Mouse (Mus musculus): Measurements from ENCODE around the gene Jazf1. TPM values are rescaled to one million over a fixed set of nuclear protein-coding genes. Genes with fewer than 3 reads are reported as not detected.

Gene Jazf1
- polyA plus RNA-seq, 1 experiment = not detected

GRCm38 (mm10) chr6:52779546-52779945 is 288.9 kb downstream of the Jazf1 start:
- TF ChIP-seq GATA1 (IDR thresholded peaks at IDR 0.05; ENCODE audit: borderline replicate concordance, low read length) (no peak), FLI1 (IDR thresholded peaks at IDR 0.05; ENCODE audit: low read length) (no peak)
- no peak overlapping the region for H3K4me3 ChIP-seq (replicated peaks)
- H3K27me3 ChIP-seq (replicated peaks) = peaks cover 2% of the 10 kb centered on the region
- H3K36me3 ChIP-seq (replicated peaks; ENCODE audit: low read length) = peaks cover 8% of the 10 kb centered on the region
- peaks cover 10% of the 10 kb centered on the region for H3K9me3 ChIP-seq
- H3K4me1 ChIP-seq = peaks cover 48% of the 10 kb centered on the region

- Histone ChIP-seq H3K36me3 (replicated peaks; ENCODE audit: low read length) (no peaks in the 10 kb centered on the region), H3K27me3 (replicated peaks) (peaks cover 2% of the 10 kb centered on the region), H3K4me3 (replicated peaks) (no peak overlapping the region), H3K9me3 (no peaks in the 10 kb centered on the region), H3K4me1 (peaks cover 58% of the 10 kb centered on the region)
- TF ChIP-seq GATA1 (IDR thresholded peaks at IDR 0.05; ENCODE audit: borderline replicate concordance, low read length) (no peak), FLI1 (IDR thresholded peaks at IDR 0.05; ENCODE audit: low read length) (no peak)
These were observed 289.9 kb downstream of the Jazf1 start for GRCm38 (mm10) chr6:52778523-52778922.

- TF ChIP-seq FLI1 (IDR thresholded peaks at IDR 0.05; ENCODE audit: low read length) (no peak), GATA1 (IDR thresholded peaks at IDR 0.05; ENCODE audit: borderline replicate concordance, low read length) (no peak)
- Histone ChIP-seq H3K36me3 (replicated peaks; ENCODE audit: low read length) (peaks cover 4% of the 10 kb centered on the region), H3K4me3 (replicated peaks) (no peak overlapping the region), H3K4me1 (peaks cover 72% of the 10 kb centered on the region), H3K27me3 (replicated peaks) (peaks cover 2% of the 10 kb centered on the region), H3K9me3 (no peaks in the 10 kb centered on the region)
These were observed 291.4 kb downstream of the Jazf1 start for GRCm38 (mm10) chr6:52777034-52777433.

GRCm38 (mm10) chr6:52775956-52776355 is 292.5 kb downstream of the Jazf1 start:
- Histone ChIP-seq H3K4me1 (peaks cover 77% of the 10 kb centered on the region), H3K36me3 (replicated peaks; ENCODE audit: low read length) (peaks cover 13% of the 10 kb centered on the region), H3K9me3 (no peaks in the 10 kb centered on the region), H3K27me3 (replicated peaks) (peaks cover 2% of the 10 kb centered on the region), H3K4me3 (replicated peaks) (no peak overlapping the region)
- no peak for TF ChIP-seq GATA1 (IDR thresholded peaks at IDR 0.05; ENCODE audit: borderline replicate concordance, low read length)
- no peak for TF ChIP-seq FLI1 (IDR thresholded peaks at IDR 0.05; ENCODE audit: low read length)

GRCm38 (mm10) chr6:52775350-52775749 is 293.1 kb downstream of the Jazf1 start:
- Histone ChIP-seq H3K4me1 (peaks cover 75% of the 10 kb centered on the region), H3K4me3 (replicated peaks) (no peak overlapping the region), H3K27me3 (replicated peaks) (peaks cover 2% of the 10 kb centered on the region), H3K9me3 (no peaks in the 10 kb centered on the region), H3K36me3 (replicated peaks; ENCODE audit: low read length) (peaks cover 19% of the 10 kb centered on the region)
- TF ChIP-seq FLI1 (IDR thresholded peaks at IDR 0.05; ENCODE audit: low read length) = no peak

GRCm38 (mm10) chr6:52773132-52773531 is 295.3 kb downstream of the Jazf1 start:
- no peak for TF ChIP-seq GATA1 (IDR thresholded peaks at IDR 0.05; ENCODE audit: borderline replicate concordance, low read length)
- no peak for TF ChIP-seq FLI1 (IDR thresholded peaks at IDR 0.05; ENCODE audit: low read length)
- Histone ChIP-seq H3K27me3 (replicated peaks) (no peaks in the 10 kb centered on the region), H3K4me1 (peaks cover 61% of the 10 kb centered on the region), H3K9me3 (no peaks in the 10 kb centered on the region), H3K36me3 (replicated peaks; ENCODE audit: low read length) (peaks cover 41% of the 10 kb centered on the region), H3K4me3 (replicated peaks) (no peak overlapping the region)

- TF ChIP-seq GATA1 (IDR thresholded peaks at IDR 0.05; ENCODE audit: borderline replicate concordance, low read length) = no peak
- no peak for TF ChIP-seq FLI1 (IDR thresholded peaks at IDR 0.05; ENCODE audit: low read length)
- no peak overlapping the region for H3K4me3 ChIP-seq (replicated peaks)
- H3K4me1 ChIP-seq = peaks cover 47% of the 10 kb centered on the region
- H3K36me3 ChIP-seq (replicated peaks; ENCODE audit: low read length) = peaks cover 65% of the 10 kb centered on the region
- H3K9me3 ChIP-seq = no peaks in the 10 kb centered on the region
- H3K27me3 ChIP-seq (replicated peaks) = no peaks in the 10 kb centered on the region
These were observed 297.6 kb downstream of the Jazf1 start for GRCm38 (mm10) chr6:52770789-52771188.

GRCm38 (mm10) chr6:52765206-52765605 is 303.2 kb downstream of the Jazf1 start:
- H3K4me3 ChIP-seq (replicated peaks) = no peak overlapping the region
- peaks cover 98% of the 10 kb centered on the region for H3K36me3 ChIP-seq (replicated peaks; ENCODE audit: low read length)
- no peaks in the 10 kb centered on the region for H3K27me3 ChIP-seq (replicated peaks)
- H3K4me1 ChIP-seq = peaks cover 36% of the 10 kb centered on the region
- TF ChIP-seq GATA1 (IDR thresholded peaks at IDR 0.05; ENCODE audit: borderline replicate concordance, low read length) (no peak), FLI1 (IDR thresholded peaks at IDR 0.05; ENCODE audit: low read length) (no peak)
- H3K9me3 ChIP-seq = no peaks in the 10 kb centered on the region

- Histone ChIP-seq H3K4me1 (peaks cover 57% of the 10 kb centered on the region), H3K4me3 (replicated peaks) (no peak overlapping the region), H3K9me3 (no peaks in the 10 kb centered on the region), H3K36me3 (replicated peaks; ENCODE audit: low read length) (peaks cover 84% of the 10 kb centered on the region), H3K27me3 (replicated peaks) (no peaks in the 10 kb centered on the region)
- TF ChIP-seq GATA1 (IDR thresholded peaks at IDR 0.05; ENCODE audit: borderline replicate concordance, low read length) (no peak), FLI1 (IDR thresholded peaks at IDR 0.05; ENCODE audit: low read length) (no peak)
These were observed 315.6 kb downstream of the Jazf1 start for GRCm38 (mm10) chr6:52752832-52753231.

- peaks cover 13% of the 10 kb centered on the region for H3K4me1 ChIP-seq
- TF ChIP-seq FLI1 (IDR thresholded peaks at IDR 0.05; ENCODE audit: low read length) = no peak
- no peak for TF ChIP-seq GATA1 (IDR thresholded peaks at IDR 0.05; ENCODE audit: borderline replicate concordance, low read length)
- no peaks in the 10 kb centered on the region for H3K27me3 ChIP-seq (replicated peaks)
- peaks cover 94% of the 10 kb centered on the region for H3K36me3 ChIP-seq (replicated peaks; ENCODE audit: low read length)
- H3K9me3 ChIP-seq = no peaks in the 10 kb centered on the region
- no peak overlapping the region for H3K4me3 ChIP-seq (replicated peaks)
These were observed 333.8 kb downstream of the Jazf1 start for GRCm38 (mm10) chr6:52734630-52735029.

- peaks cover 96% of the 10 kb centered on the region for H3K36me3 ChIP-seq (replicated peaks; ENCODE audit: low read length)
- no peaks in the 10 kb centered on the region for H3K9me3 ChIP-seq
- H3K4me3 ChIP-seq (replicated peaks) = no peak overlapping the region
- no peaks in the 10 kb centered on the region for H3K27me3 ChIP-seq (replicated peaks)
- H3K4me1 ChIP-seq = peaks cover 26% of the 10 kb centered on the region
- TF ChIP-seq FLI1 (IDR thresholded peaks at IDR 0.05; ENCODE audit: low read length) (no peak), GATA1 (IDR thresholded peaks at IDR 0.05; ENCODE audit: borderline replicate concordance, low read length) (no peak)
These were observed 338.1 kb downstream of the Jazf1 start for GRCm38 (mm10) chr6:52730338-52730737.

Measured in megakaryocyte, embryonic 14.5 days (primary cell).